Mouse (Mus musculus) gastrocnemius, postnatal 14 days (tissue): Measurements from ENCODE around the gene Taf3. TPM values are rescaled to one million over a fixed set of nuclear protein-coding genes. Genes with fewer than 3 reads are reported as not detected.

ENCODE experiments used
- DNase-seq: peaks from one replicate; pipeline ENCODE4 v3.0.0; 2021; ENCODE audit warnings: mixed read lengths
- intact Hi-C: fragments of 180-260 bp; cut with DNase I; formaldehyde crosslinking; loops from one replicate; pipeline ENCODE4 v1.15.1; 2025; ENCODE audit warnings: low total_unique reads
- total RNA-seq, 2 experiments: library from RNA; stranded (reverse); gene quantifications; 2 replicates each; pipeline ENCODE4 v1.2.3; 2021

Taf3 gene
- total RNA-seq, 2 experiments from 2014 or later, result 6.0 to 6.6 TPM

GRCm38 (mm10) chr2:9882926-9883802, 165.2 kb downstream of the Taf3 start:
- no peak for DNase-seq
- intact Hi-C loops, result no loop called here

GRCm38 (mm10) chr2:9882371-9882925, 165.9 kb downstream of the Taf3 start:
- no peak for DNase-seq

GRCm38 (mm10) chr2:9881611-9882023, 166.8 kb downstream of the Taf3 start:
- intact Hi-C loops, result no loop called here
- DNase-seq, result no peak

More at GRCm38 (mm10) chr2:9882371-9882925, 165.9 kb downstream of the Taf3 start:
- intact Hi-C loops, result no loop called here

GRCm38 (mm10) chr2:9881051-9881591, 167.3 kb downstream of the Taf3 start, which contains the start of gene 4930412O13Rik:
Gene 4930412O13Rik (plus strand): TSS chr2:9881252.
- DNase-seq, result no peak
- intact Hi-C loops, result no loop called here

GRCm38 (mm10) chr2:9880271-9880670, 168.1 kb downstream of the Taf3 start:
- no peak for DNase-seq
- intact Hi-C loops, result no loop called here

GRCm38 (mm10) chr2:9879493-9879892, 168.9 kb downstream of the Taf3 start:
- intact Hi-C loops, result no loop called here
- peak; percentile 91 for DNase-seq

- no peak for DNase-seq
- intact Hi-C loops, result no loop called here
These were observed 169.3 kb downstream of the Taf3 start for GRCm38 (mm10) chr2:9879092-9879491.

GRCm38 (mm10) chr2:9878564-9879081, 169.8 kb downstream of the Taf3 start:
- intact Hi-C loops, result no loop called here
- no peak for DNase-seq

- no peak for DNase-seq
- intact Hi-C loops, result no loop called here
These were observed 170.3 kb downstream of the Taf3 start for GRCm38 (mm10) chr2:9877966-9878563.

- no peak for DNase-seq
- intact Hi-C loops, result no loop called here
These were observed 171.1 kb downstream of the Taf3 start for GRCm38 (mm10) chr2:9877326-9877690.

GRCm38 (mm10) chr2:9876621-9877325, 171.6 kb downstream of the Taf3 start:
- no peak for DNase-seq
- intact Hi-C loops, result no loop called here

GRCm38 (mm10) chr2:9875676-9876357, 172.6 kb downstream of the Taf3 start:
- intact Hi-C loops, result no loop called here
- no peak for DNase-seq

GRCm38 (mm10) chr2:9875220-9875619, 173.2 kb downstream of the Taf3 start:
- intact Hi-C loops, result no loop called here
- DNase-seq, result no peak

GRCm38 (mm10) chr2:9874467-9875219, 173.8 kb downstream of the Taf3 start:
- DNase-seq, result no peak
- intact Hi-C loops, result no loop called here

GRCm38 (mm10) chr2:9873757-9874156, 174.6 kb downstream of the Taf3 start:
- intact Hi-C loops, result no loop called here
- no peak for DNase-seq

GRCm38 (mm10) chr2:9872682-9873081, 175.7 kb downstream of the Taf3 start:
- intact Hi-C loops, result no loop called here
- DNase-seq, result no peak

- intact Hi-C loops, result no loop called here
- no peak for DNase-seq
These were observed 176.6 kb downstream of the Taf3 start for GRCm38 (mm10) chr2:9871798-9872197.

GRCm38 (mm10) chr2:9871141-9871716, 177.2 kb downstream of the Taf3 start:
- intact Hi-C loops, result no loop called here
- DNase-seq, result no peak
